Mouse (Mus musculus) CH12.LX (cell line): Measurements from ENCODE around the gene Gas6.

ENCODE experiments used
- CTCF ChIP-seq, 2 experiments: IDR thresholded peaks in 1 of 2; conservative IDR thresholded peaks in 1 of 2; 2 replicates each; pipeline ENCODE4 v1.5.1; 2011 to 2012; ENCODE audit warnings: low read depth in 2 of 2, low read length in 2 of 2, improper control_type of control experiment in 1 of 2, inconsistent platforms in 1 of 2, mild to moderate bottlenecking in 1 of 2, moderate library complexity in 1 of 2
- E2F4 ChIP-seq: IDR thresholded peaks from 2 replicates; pipeline ENCODE4 v1.6.1; 2011; ENCODE audit warnings: low read depth, low read length, improper control_type of control experiment; ENCODE audit not compliant: insufficient replicate concordance
- EP300 ChIP-seq: IDR thresholded peaks from 2 replicates; pipeline ENCODE4 v1.6.1; 2011; ENCODE audit warnings: low read length, improper control_type of control experiment
- ETS1 ChIP-seq: conservative IDR thresholded peaks from 2 replicates; pipeline ENCODE4 v1.6.1; 2012; ENCODE audit warnings: low read depth, mild to moderate bottlenecking, inconsistent platforms, low read length, improper control_type of control experiment, moderate library complexity
- HCFC1 ChIP-seq: IDR thresholded peaks from 2 replicates; pipeline ENCODE4 v1.6.1; 2012; ENCODE audit warnings: low read depth, mild to moderate bottlenecking, inconsistent platforms, low read length, improper control_type of control experiment
- JUND ChIP-seq: conservative IDR thresholded peaks from 2 replicates; pipeline ENCODE4 v1.6.1; 2011; ENCODE audit warnings: low read depth, low read length, improper control_type of control experiment
- MXI1 ChIP-seq: IDR thresholded peaks from 2 replicates; pipeline ENCODE4 v1.6.1; 2011; ENCODE audit warnings: mild to moderate bottlenecking, low read depth, low read length, improper control_type of control experiment
- MYC ChIP-seq: IDR thresholded peaks from 2 replicates; pipeline ENCODE4 v1.6.1; 2011; ENCODE audit warnings: low read depth, mild to moderate bottlenecking, improper control_type of control experiment, low read length
- POLR2A ChIP-seq: IDR thresholded peaks from 2 replicates; pipeline ENCODE4 v1.6.1; 2011; ENCODE audit warnings: low read depth, mild to moderate bottlenecking, improper control_type of control experiment, low read length
- SIN3A ChIP-seq: IDR thresholded peaks from 2 replicates; pipeline ENCODE4 v1.6.1; 2012; ENCODE audit warnings: low read length, improper control_type of control experiment, inconsistent platforms
- SMC3 ChIP-seq: IDR thresholded peaks from 2 replicates; pipeline ENCODE4 v1.6.1; 2011; ENCODE audit warnings: low read depth, low read length, improper control_type of control experiment
- TCF12 ChIP-seq: IDR thresholded peaks from 2 replicates; pipeline ENCODE4 v1.6.1; 2014; ENCODE audit warnings: low read depth, mild to moderate bottlenecking, inconsistent platforms, low read length, improper control_type of control experiment
- UBTF ChIP-seq: IDR thresholded peaks from 2 replicates; pipeline ENCODE4 v1.6.1; 2012; ENCODE audit warnings: low read depth, mild to moderate bottlenecking, inconsistent platforms, low read length, improper control_type of control experiment, moderate library complexity
- USF1 ChIP-seq: IDR thresholded peaks from 2 replicates; pipeline ENCODE4 v1.6.1; 2014; ENCODE audit warnings: low read depth, mild to moderate bottlenecking, inconsistent platforms, low read length, improper control_type of control experiment

GRCm38 (mm10) chr8:13455295-13455694 is 39.0 kb downstream of the Gas6 start:
- TF ChIP-seq ETS1 (no peak), TCF12 (no peak), UBTF (no peak), EP300 (no peak), JUND (no peak), POLR2A (no peak), USF1 (no peak), CTCF (conservative IDR thresholded peaks at IDR 0.05 in 1 of 2, IDR thresholded peaks at IDR 0.05 in 1 of 2; ENCODE audit: low read depth in 2 of 2, low read length in 2 of 2) (peak; percentile 13 to 80; a peak in 2 of 4 replicates), E2F4 (no peak), MYC (0 out of 2 replicates have a peak, but pooled peaks have one; percentile 60), MXI1 (no peak), HCFC1 (no peak), SIN3A (no peak), SMC3 (peak; percentile 85)
